Mouse (Mus musculus): ENCODE results near the gene Olfr1395. TPM values are rescaled to one million over a fixed set of nuclear protein-coding genes. Genes with fewer than 3 reads are reported as not detected.
"Not testable (repeated sequence)": the region's sequence is repeated elsewhere in the genome, so short reads cannot be mapped to it uniquely, and the experiment has no call there.

The Olfr1395 gene
- polyA plus RNA-seq, 1 experiment from 2014 or later = not detected

DNA sequence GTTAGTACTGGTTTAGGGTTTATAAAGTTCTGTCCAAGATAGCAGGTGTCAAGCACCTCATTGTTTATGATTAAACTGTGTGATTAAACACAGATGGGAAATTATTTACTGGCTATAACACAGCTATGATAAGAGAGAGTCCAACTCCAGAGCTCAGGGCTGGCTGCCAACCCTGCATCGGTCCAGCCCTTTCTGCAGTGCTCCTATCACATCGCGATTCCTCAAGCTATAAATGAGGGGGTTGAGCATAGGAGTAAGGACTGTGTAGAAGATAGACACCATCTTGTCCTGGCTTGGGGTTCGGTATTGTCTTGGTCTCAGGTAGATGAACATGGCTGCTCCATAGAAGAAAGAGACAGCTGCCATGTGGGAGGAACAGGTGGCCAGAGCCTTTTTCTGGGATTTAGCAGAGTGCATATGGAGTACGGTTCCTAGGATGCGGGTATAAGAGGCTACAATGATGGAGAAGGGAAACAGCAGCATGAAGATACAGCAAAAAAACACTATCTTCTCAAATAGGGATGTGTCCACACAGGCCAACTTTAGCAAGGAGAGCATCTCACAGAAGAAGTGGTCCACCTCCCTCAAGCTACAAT, 29.4 kb upstream of the Olfr1395 start:
- H3K4me3 ChIP-seq = no peak overlapping the region
- ATAC-seq (ENCODE audit: insufficient number of reproducible peaks, insufficient read depth, low FRiP score, low TSS enrichment) = no peak
- H3K27ac ChIP-seq = no peak overlapping the region
- H3K9me3 ChIP-seq = no peaks in the 10 kb centered on the region
- 87% methylated on average over 6 of the region's 6 CpGs for WGBS
- no peaks in the 10 kb centered on the region for H3K27me3 ChIP-seq
- no peak overlapping the region for H3K4me2 ChIP-seq (replicated peaks)
- H3K9ac ChIP-seq = no peak overlapping the region
- H3K36me3 ChIP-seq = no peaks in the 10 kb centered on the region
- H3K4me1 ChIP-seq = no peaks in the 10 kb centered on the region

DNA sequence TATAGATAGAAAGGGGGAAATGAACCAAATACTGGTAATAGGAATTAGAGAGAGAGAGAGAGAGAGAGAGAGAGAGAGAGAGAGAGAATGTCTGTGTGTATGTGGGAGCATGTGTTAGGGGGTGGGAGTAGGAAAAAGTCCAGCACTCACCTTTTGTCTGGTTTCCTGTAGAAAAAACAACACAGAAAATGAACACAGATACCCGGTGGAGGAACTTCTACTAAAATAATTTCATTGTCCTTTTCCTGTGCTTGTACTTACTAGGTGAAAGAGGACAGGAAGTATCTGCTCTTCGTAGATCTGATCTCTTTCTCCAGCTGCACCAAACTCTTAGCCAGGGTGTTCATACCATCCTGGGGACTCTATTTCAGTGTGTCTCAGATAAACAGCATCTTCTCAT, 27.9 kb upstream of the Olfr1395 start:
- Histone ChIP-seq H3K36me3 (no peaks in the 10 kb centered on the region), H3K9me3 (no peaks in the 10 kb centered on the region), H3K4me3 (no peak overlapping the region), H3K4me1 (no peaks in the 10 kb centered on the region), H3K4me2 (replicated peaks) (no peak overlapping the region), H3K27me3 (no peaks in the 10 kb centered on the region), H3K9ac (no peak overlapping the region), H3K27ac (no peak overlapping the region)
- 71% methylated on average over 2 of the region's 2 CpGs for WGBS
- no peak for ATAC-seq (ENCODE audit: insufficient number of reproducible peaks, insufficient read depth, low FRiP score, low TSS enrichment)

DNA sequence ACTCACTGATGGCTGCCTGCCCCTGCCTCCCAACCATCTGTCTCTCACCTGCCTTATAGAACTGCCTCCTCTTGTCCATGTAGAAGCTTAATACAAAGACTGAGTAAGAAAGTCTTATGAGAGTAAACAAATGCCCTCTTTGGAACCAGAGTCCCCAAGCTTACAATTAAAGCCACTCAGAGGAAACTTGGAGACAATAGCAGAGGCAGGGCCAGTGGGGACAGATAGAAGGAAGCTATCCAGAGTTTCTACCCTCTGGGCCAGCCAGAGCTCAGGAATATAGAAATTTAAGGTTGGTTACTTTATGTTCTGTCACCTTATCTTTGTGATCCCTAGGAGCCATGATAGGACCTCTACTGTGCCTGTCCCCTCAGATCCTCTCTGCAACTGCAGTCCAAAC, 27.3 kb upstream of the Olfr1395 start, which contains the start of gene Olfr1396:
TSS of gene Olfr1396 (minus strand) at position 101 of the 400 bp plus-strand sequence.
- no peak within 1 kb of the TSS for H3K4me2 ChIP-seq (replicated peaks)
- H3K9ac ChIP-seq = no peak within 1 kb of the TSS
- no peak within 1 kb of the TSS for H3K27ac ChIP-seq
- no peak within 1 kb of the TSS for H3K4me3 ChIP-seq
- H3K27me3 ChIP-seq = no peaks in the 10 kb centered on the region
- no peaks in the 10 kb centered on the region for H3K9me3 ChIP-seq
- ATAC-seq (ENCODE audit: insufficient number of reproducible peaks, insufficient read depth, low FRiP score, low TSS enrichment) = no peak
- no peaks in the 10 kb centered on the region for H3K4me1 ChIP-seq
- H3K36me3 ChIP-seq = no peaks in the 10 kb centered on the region

DNA sequence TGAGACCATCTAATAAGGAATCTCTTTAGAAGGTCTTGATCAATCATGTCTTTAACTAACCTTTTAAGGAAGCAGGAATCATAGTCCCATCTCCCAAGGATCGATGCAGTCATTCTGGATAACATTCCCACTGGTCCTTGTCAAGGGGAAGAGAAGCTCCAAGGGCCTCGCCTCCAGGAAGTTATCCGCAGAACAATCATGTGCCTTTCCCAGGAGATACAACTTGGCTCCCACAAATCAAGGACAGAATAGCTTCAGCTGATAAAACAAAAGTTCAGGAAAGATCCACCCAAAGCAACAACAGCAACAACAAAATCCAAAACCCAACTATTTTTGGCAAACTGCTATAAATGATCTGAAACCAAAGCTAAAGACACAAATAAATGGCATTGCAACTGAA, 22.4 kb upstream of the Olfr1395 start:
- WGBS = 74% methylated on average over 3 of the region's 3 CpGs
- Histone ChIP-seq H3K4me1 (no peaks in the 10 kb centered on the region), H3K27ac (no peak overlapping the region), H3K27me3 (no peaks in the 10 kb centered on the region), H3K4me3 (no peak overlapping the region), H3K9ac (no peak overlapping the region), H3K36me3 (no peaks in the 10 kb centered on the region), H3K4me2 (replicated peaks) (no peak overlapping the region), H3K9me3 (no peaks in the 10 kb centered on the region)
- ATAC-seq (ENCODE audit: insufficient number of reproducible peaks, insufficient read depth, low FRiP score, low TSS enrichment) = no peak

DNA sequence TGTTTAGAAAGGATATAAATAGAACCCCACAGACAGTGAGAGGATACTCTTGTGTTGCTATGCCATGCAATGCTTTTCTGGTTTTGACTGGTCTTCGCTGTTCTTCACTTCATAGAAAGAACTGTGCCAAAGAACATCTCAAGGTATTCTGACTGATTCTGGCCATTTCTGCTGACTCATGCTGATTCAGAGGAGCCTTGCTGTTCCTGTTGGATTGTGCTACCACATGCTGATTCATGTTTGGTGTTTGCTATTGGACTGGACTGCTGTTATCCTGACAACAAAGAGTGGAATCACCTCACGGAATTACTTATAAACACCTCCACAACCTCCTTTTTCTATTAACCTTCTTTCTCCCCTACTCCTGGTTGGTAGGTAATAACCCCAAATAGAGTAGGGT, 17.9 kb upstream of the Olfr1395 start:
- 84% methylated on average over 2 of the region's 2 CpGs for WGBS
- Histone ChIP-seq H3K4me3 (no peak overlapping the region), H3K36me3 (no peaks in the 10 kb centered on the region), H3K27ac (no peak overlapping the region), H3K27me3 (no peaks in the 10 kb centered on the region), H3K9ac (no peak overlapping the region), H3K4me2 (replicated peaks) (no peak overlapping the region), H3K4me1 (no peaks in the 10 kb centered on the region), H3K9me3 (no peaks in the 10 kb centered on the region)
- no peak for ATAC-seq (ENCODE audit: insufficient number of reproducible peaks, insufficient read depth, low FRiP score, low TSS enrichment)

DNA sequence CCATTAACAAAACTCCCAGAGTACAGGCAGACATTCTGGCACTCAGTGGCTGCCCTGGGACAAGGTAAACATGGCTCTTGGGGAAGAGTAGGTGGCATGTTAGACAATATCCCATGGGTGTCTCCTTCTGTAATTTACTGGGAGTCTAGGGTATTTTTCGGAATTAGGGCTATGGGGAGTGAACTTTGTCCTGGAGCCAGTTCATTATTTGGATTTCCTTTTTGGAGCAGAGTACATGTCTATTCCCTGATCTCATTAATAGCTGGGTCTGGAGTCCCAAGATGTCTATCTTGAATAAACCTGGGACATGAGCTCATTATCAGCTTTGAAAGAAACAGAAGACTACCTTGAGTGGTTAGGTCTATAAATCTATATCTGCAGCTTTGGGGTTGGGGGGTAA, 12.0 kb downstream of the Olfr1395 start, which contains the start of gene Olfr1394:
TSS of gene Olfr1394 (plus strand) at position 301 of the 400 bp plus-strand sequence.
- 83% methylated on average over 1 of the region's 1 CpGs for WGBS
- Histone ChIP-seq H3K4me1 (no peaks in the 10 kb centered on the region), H3K9me3 (no peaks in the 10 kb centered on the region), H3K9ac (no peak within 1 kb of the TSS), H3K36me3 (no peaks in the 10 kb centered on the region), H3K4me3 (no peak within 1 kb of the TSS), H3K4me2 (replicated peaks) (no peak within 1 kb of the TSS), H3K27me3 (no peaks in the 10 kb centered on the region), H3K27ac (no peak within 1 kb of the TSS)
- no peak for ATAC-seq (ENCODE audit: insufficient number of reproducible peaks, insufficient read depth, low FRiP score, low TSS enrichment)

DNA sequence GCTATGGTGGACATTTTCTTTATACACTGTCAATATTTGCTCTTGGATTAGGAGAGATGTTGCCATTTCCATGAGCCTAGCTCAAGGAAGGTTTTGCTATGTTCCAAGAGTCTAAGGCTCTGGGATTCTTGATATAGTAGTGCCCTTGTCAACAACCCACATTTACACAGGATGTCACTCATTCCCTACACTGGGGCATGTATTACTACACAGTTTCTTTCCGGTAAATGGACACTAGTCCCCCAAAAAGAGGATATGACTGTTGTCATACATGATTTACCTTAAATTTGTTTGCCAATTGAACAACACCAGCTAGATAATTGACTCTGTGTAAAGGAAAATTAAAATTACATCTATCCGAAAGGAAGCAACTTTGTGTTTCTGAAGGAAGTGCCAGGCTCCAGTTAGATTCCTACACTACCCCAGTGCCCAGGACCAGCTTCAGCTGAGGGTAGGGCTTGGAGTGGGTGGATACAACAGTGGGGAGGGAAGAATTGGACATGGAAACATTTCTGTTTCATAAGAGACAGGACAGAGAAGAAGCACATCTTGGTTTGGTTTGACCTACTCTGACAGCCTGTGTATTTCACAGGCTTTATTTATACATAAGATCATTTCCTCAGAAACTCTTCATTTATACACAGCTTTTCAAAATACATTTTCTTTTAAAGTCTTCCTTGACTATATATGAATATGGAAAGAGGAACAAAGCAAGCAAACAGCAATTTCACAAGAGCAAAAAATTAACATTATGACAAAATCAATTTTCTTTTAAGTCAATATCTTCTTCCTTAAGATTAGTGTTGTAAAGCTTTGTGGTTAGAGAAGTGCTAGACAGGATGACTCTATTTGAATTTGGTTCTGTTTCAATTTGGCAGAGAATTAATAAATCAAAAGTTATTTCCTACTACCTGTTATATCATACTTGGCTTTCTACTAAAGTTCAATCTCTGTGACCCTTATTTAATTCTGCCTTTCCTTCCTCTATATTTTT, 15.0 kb downstream of the Olfr1395 start:
- H3K27me3 ChIP-seq = no peaks in the 10 kb centered on the region
- H3K9ac ChIP-seq = no peak overlapping the region
- no peak for ATAC-seq (ENCODE audit: insufficient number of reproducible peaks, insufficient read depth, low FRiP score, low TSS enrichment)
- no peak overlapping the region for H3K4me2 ChIP-seq (replicated peaks)
- WGBS = 89% methylated on average over 2 of the region's 2 CpGs
- no peaks in the 10 kb centered on the region for H3K36me3 ChIP-seq
- no peak overlapping the region for H3K27ac ChIP-seq
- H3K4me3 ChIP-seq = no peak overlapping the region
- H3K4me1 ChIP-seq = no peaks in the 10 kb centered on the region
- no peaks in the 10 kb centered on the region for H3K9me3 ChIP-seq

DNA sequence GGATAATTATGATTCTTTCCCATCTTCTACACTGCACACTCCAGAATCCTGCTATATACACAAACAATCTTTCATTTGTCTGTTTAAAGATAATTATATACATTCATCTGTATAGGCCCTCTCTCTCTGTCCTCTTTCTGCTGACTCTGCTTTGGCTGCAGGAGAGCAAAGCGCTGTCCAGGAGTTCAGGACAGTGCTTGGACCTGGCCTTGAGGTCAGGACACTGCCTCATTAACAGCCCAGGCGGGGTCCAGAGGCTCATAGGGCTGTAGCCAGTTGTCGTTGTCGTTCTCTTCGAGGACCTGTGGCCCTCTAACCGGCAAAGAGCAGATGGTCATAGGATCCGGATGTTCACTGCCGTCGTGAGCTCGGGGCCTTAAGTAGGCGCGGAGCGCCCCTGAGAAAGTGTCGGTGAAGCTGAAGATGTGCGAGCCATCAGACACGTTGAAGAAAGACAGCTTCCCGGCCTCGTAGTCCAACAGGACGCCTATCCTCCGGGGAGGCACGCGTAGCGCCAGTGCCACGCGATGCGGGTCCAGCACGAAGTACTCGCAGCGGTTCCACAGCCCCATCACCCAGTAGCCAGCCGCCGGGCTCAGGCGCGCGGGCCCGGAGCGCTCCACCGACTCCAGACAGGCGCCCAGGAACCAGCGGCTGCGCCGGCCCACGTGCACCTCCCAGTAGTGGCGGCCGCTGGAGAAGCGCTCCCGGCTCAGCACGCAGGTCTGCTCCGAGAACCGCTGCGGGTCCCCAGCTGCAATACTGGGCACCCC, 27.0 kb downstream of the Olfr1395 start:
- Histone ChIP-seq H3K4me2 (replicated peaks) (peak overlapping the region; percentile 67), H3K27ac (no peak overlapping the region), H3K4me3 (peak overlapping the region; percentile 32), H3K4me1 (peaks cover 7% of the 10 kb centered on the region; the same call in 1 of the 2 replicates), H3K27me3 (peaks cover 23% of the 10 kb centered on the region), H3K9ac (peak overlapping the region; percentile 28; the same call in 1 of the 2 replicates), H3K36me3 (no peaks in the 10 kb centered on the region), H3K9me3 (peaks cover 3% of the 10 kb centered on the region; the same call in 1 of the 2 replicates)
- no peak for ATAC-seq (ENCODE audit: insufficient number of reproducible peaks, insufficient read depth, low FRiP score, low TSS enrichment)
- 4% methylated on average over 50 of the region's 50 CpGs for WGBS

DNA sequence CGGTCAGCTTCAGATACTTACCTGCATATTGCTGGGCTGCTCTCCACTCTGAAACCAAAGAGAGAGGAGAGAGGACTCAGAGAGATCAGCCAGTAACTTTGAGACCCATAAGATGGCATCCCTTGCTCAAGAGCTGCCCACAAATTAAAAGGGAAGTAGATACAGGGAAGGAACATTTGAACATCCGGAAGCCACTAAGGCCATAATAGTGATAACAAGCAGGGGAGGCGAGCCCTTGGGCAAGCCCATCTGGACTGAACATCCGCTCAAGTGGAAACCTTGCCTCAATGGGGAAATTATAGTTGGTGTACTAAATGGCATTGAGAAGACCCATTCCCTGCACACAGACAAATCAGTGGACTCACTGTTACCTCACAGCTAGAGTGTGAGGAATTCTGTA, 28.5 kb downstream of the Olfr1395 start:
- H3K4me1 ChIP-seq = peaks cover 7% of the 10 kb centered on the region; the same call in 1 of the 2 replicates
- 91% methylated on average over 4 of the region's 4 CpGs for WGBS
- no peak overlapping the region for H3K27ac ChIP-seq
- ATAC-seq (ENCODE audit: insufficient number of reproducible peaks, insufficient read depth, low FRiP score, low TSS enrichment) = no peak
- no peak overlapping the region for H3K9ac ChIP-seq
- H3K9me3 ChIP-seq = peaks cover 3% of the 10 kb centered on the region; the same call in 1 of the 2 replicates
- no peaks in the 10 kb centered on the region for H3K36me3 ChIP-seq
- no peak overlapping the region for H3K4me2 ChIP-seq (replicated peaks)
- no peak overlapping the region for H3K4me3 ChIP-seq
- peaks cover 23% of the 10 kb centered on the region for H3K27me3 ChIP-seq

DNA sequence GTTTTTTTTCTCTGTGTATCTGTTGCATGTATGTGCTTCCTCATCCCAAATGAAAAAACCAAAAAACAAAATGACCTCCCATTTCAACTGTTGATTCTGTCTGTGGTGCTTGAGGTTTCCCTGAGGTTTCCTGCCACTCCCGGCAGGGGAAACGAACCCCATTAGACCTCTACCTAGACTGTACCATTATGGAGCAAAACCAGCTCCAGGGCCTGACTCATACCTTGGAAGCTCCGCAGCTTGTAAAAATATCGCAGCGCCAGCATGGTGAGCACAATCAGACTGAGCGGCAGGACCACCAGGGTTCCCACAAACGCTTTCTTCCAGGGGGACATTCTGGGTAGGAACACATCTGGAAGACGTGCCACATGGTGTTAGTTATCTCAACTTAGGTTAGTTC, 33.3 kb downstream of the Olfr1395 start:
- H3K27ac ChIP-seq = no peak overlapping the region
- 87% methylated on average over 8 of the region's 8 CpGs for WGBS
- no peaks in the 10 kb centered on the region for H3K9me3 ChIP-seq
- peaks cover 2% of the 10 kb centered on the region; the same call in 1 of the 2 replicates for H3K27me3 ChIP-seq
- no peaks in the 10 kb centered on the region for H3K4me1 ChIP-seq
- H3K36me3 ChIP-seq = no peaks in the 10 kb centered on the region
- H3K4me2 ChIP-seq (replicated peaks) = no peak overlapping the region
- H3K9ac ChIP-seq = no peak overlapping the region
- no peak for ATAC-seq (ENCODE audit: insufficient number of reproducible peaks, insufficient read depth, low FRiP score, low TSS enrichment)
- H3K4me3 ChIP-seq = no peak overlapping the region

DNA sequence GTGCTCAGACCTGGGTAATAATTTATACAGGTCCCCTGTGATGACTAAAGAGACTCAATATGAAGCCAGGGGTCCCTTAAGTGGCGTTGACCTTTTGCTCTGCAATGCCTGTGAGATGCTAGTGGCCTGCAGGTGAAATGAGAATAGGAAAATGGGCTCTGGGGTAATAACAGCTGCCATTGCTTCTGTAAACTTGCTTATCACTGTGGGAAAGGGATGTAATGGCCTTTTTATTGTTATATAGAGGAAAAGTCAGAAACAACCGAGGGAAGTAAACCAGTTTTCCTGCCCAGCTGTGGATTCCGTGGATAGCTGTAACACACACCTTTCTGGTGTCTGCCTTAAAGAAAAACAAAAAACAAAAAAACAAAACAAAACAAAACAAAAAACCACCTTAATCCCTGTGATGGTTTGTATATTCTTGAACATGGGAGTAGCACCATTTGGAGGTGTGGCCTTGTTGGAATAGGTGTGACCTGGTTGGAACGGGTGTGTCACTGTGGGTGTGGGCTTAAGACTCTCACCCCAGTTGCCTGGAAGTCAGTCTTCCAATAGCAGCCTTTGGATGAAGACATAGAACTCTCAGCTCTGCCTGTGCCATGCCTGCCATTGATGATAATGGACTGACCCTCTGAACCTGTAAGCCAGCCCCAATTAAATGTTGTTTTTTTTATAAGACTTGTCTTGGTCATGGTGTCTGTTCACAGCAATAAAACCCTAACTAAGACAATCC, 34.1 kb downstream of the Olfr1395 start:
- 82% methylated on average over 4 of the region's 4 CpGs for WGBS

More for the DNA sequence above, 34.1 kb downstream of the Olfr1395 start:
- H3K4me1 ChIP-seq; H3K4me2 ChIP-seq (replicated peaks); H3K27me3 ChIP-seq; H3K4me3 ChIP-seq; H3K36me3 ChIP-seq; H3K9ac ChIP-seq; H3K27ac ChIP-seq; H3K9me3 ChIP-seq; ATAC-seq (ENCODE audit: insufficient number of reproducible peaks, insufficient read depth, low FRiP score, low TSS enrichment): not testable (repeated sequence)

Data from embryonic facial prominence, embryonic 12.5 days (tissue).